Comparison of ENCODE assay signal across 39 mouse cellular contexts in genomic region chr11:99982731-99983130, GRCm38 (mm10). TPM values are rescaled to one million over a fixed set of nuclear protein-coding genes. Genes with fewer than 3 reads are reported as not detected.
"Had no signal": no experiment of that assay in that cellular context is flagged by ENCODE, and none has a peak within 500 bp of the region (broad histone marks: within the 10 kb centered on the region; RNA-seq: fewer than 3 reads in every experiment).

No protein-coding gene starts in this region.

- H3K36me3 ChIP-seq: embryonic facial prominence, embryonic 10.5 days; embryonic facial prominence, embryonic 12.5 days; embryonic facial prominence, embryonic 13.5 days; embryonic facial prominence, embryonic 15.5 days; forebrain, embryonic 10.5 days; forebrain, embryonic 12.5 days; forebrain, embryonic 15.5 days had no signal

- H3K27me3 ChIP-seq: embryonic facial prominence, embryonic 15.5 days; forebrain, embryonic 12.5 days; forebrain, embryonic 13.5 days; forebrain, embryonic 15.5 days had no signal

- H3K4me3 ChIP-seq: embryonic facial prominence, embryonic 10.5 days; embryonic facial prominence, embryonic 12.5 days; embryonic facial prominence, embryonic 13.5 days; embryonic facial prominence, embryonic 15.5 days; erythroblast, embryonic 14.5 days; forebrain, embryonic 10.5 days; forebrain, embryonic 12.5 days; forebrain, embryonic 13.5 days; forebrain, embryonic 15.5 days; gastrocnemius, adult 2 months had no signal

- H3K27ac ChIP-seq: embryonic facial prominence, embryonic 10.5 days; embryonic facial prominence, embryonic 12.5 days; embryonic facial prominence, embryonic 13.5 days; embryonic facial prominence, embryonic 15.5 days; forebrain, embryonic 10.5 days; forebrain, embryonic 12.5 days; forebrain, embryonic 13.5 days; forebrain, embryonic 15.5 days; gastrocnemius, adult 2 months had no signal

- H3K4me1 ChIP-seq: embryonic facial prominence, embryonic 10.5 days; embryonic facial prominence, embryonic 12.5 days; embryonic facial prominence, embryonic 13.5 days; embryonic facial prominence, embryonic 15.5 days; forebrain, embryonic 10.5 days; forebrain, embryonic 12.5 days; forebrain, embryonic 13.5 days had no signal

- H3K9me3 ChIP-seq: embryonic facial prominence, embryonic 10.5 days; embryonic facial prominence, embryonic 12.5 days; embryonic facial prominence, embryonic 13.5 days; embryonic facial prominence, embryonic 15.5 days; forebrain, embryonic 10.5 days; forebrain, embryonic 12.5 days; forebrain, embryonic 13.5 days; forebrain, embryonic 15.5 days had no signal

- H3K9ac ChIP-seq: embryonic facial prominence, embryonic 12.5 days; embryonic facial prominence, embryonic 13.5 days; embryonic facial prominence, embryonic 15.5 days; forebrain, embryonic 12.5 days; forebrain, embryonic 13.5 days; forebrain, embryonic 15.5 days; forebrain, postnatal 0 days had no signal

- DNase-seq: cerebellum, adult 2 months; cerebellum, adult 8-10 months; cerebellum, adult 9-10 months; cerebellum, adult 9-11 months; cerebellum, postnatal 10 days; cerebellum, postnatal 14 days; cerebellum, postnatal 25 days; cerebellum, postnatal 36 days; embryo, embryonic 11 days; forebrain, postnatal 0 days; gastrocnemius, adult 2 months; gastrocnemius, postnatal 10 days; gastrocnemius, postnatal 14 days; gastrocnemius, postnatal 25 days; gastrocnemius, postnatal 36 days; heart, adult 18-20 months had no signal

RNA-seq across cellular contexts. Expression of gene Krtap16-1, which starts 3.7 kb away (rescaled TPM):
- total RNA-seq: common myeloid progenitor, adult 5-6 weeks; forebrain, postnatal 0 days; gastrocnemius, adult 18-20 months; gastrocnemius, adult 2 months; gastrocnemius, adult 8-10 months; gastrocnemius, postnatal 10 days; gastrocnemius, postnatal 14 days; gastrocnemius, postnatal 25 days; gastrocnemius, postnatal 36 days; gastrocnemius, postnatal 4 days; granulocyte monocyte progenitor cell, adult 5-6 weeks; heart, adult 18-20 months; heart, adult 8-10 months had no signal
- polyA plus RNA-seq: cerebellum, adult 2 months; cortical plate, adult 2 months; embryonic facial prominence, embryonic 10.5 days; embryonic facial prominence, embryonic 11.5 days; embryonic facial prominence, embryonic 12.5 days; embryonic facial prominence, embryonic 13.5 days; erythroblast, embryonic 14.5 days; forebrain, embryonic 10.5 days; forebrain, embryonic 11.5 days; forebrain, embryonic 12.5 days; forebrain, embryonic 13.5 days; forebrain, embryonic 15.5 days; forebrain, embryonic 16.5 days; forebrain, postnatal 0 days; gonadal fat pad, adult 2 months had no signal

RNA-seq across cellular contexts. Expression of gene Krtap29-1, which starts 3.9 kb away (rescaled TPM):
- total RNA-seq: common myeloid progenitor, adult 5-6 weeks; forebrain, postnatal 0 days; gastrocnemius, adult 18-20 months; gastrocnemius, adult 2 months; gastrocnemius, adult 8-10 months; gastrocnemius, postnatal 10 days; gastrocnemius, postnatal 14 days; gastrocnemius, postnatal 25 days; gastrocnemius, postnatal 36 days; gastrocnemius, postnatal 4 days; granulocyte monocyte progenitor cell, adult 5-6 weeks; heart, adult 18-20 months; heart, adult 8-10 months had no signal
- polyA plus RNA-seq: cerebellum, adult 2 months; cortical plate, adult 2 months; embryonic facial prominence, embryonic 10.5 days; embryonic facial prominence, embryonic 11.5 days; embryonic facial prominence, embryonic 12.5 days; embryonic facial prominence, embryonic 13.5 days; embryonic facial prominence, embryonic 14.5 days; embryonic facial prominence, embryonic 15.5 days; erythroblast, embryonic 14.5 days; forebrain, embryonic 10.5 days; forebrain, embryonic 11.5 days; forebrain, embryonic 12.5 days; forebrain, embryonic 13.5 days; forebrain, embryonic 14.5 days; forebrain, embryonic 15.5 days; forebrain, embryonic 16.5 days; forebrain, postnatal 0 days; frontal cortex, adult 2 months; gonadal fat pad, adult 2 months had no signal

RNA-seq across cellular contexts. Expression of gene Krtap17-1, which starts 11.1 kb away (rescaled TPM):
- total RNA-seq: common myeloid progenitor, adult 5-6 weeks; forebrain, postnatal 0 days; gastrocnemius, adult 18-20 months; gastrocnemius, adult 2 months; gastrocnemius, adult 8-10 months; gastrocnemius, postnatal 10 days; gastrocnemius, postnatal 14 days; gastrocnemius, postnatal 25 days; gastrocnemius, postnatal 36 days; gastrocnemius, postnatal 4 days; granulocyte monocyte progenitor cell, adult 5-6 weeks; heart, adult 18-20 months; heart, adult 8-10 months had no signal
- polyA plus RNA-seq: cortical plate, adult 2 months; embryonic facial prominence, embryonic 10.5 days; embryonic facial prominence, embryonic 11.5 days; erythroblast, embryonic 14.5 days; forebrain, embryonic 10.5 days; forebrain, embryonic 11.5 days; forebrain, embryonic 12.5 days; forebrain, embryonic 13.5 days; forebrain, embryonic 14.5 days; forebrain, embryonic 15.5 days; forebrain, embryonic 16.5 days; frontal cortex, adult 2 months; gonadal fat pad, adult 2 months had no signal

RNA-seq across cellular contexts. Expression of gene Krt33a, which starts 33.3 kb away (rescaled TPM):
- total RNA-seq: common myeloid progenitor, adult 5-6 weeks; forebrain, postnatal 0 days; gastrocnemius, adult 2 months; gastrocnemius, adult 8-10 months; gastrocnemius, postnatal 10 days; gastrocnemius, postnatal 25 days; gastrocnemius, postnatal 36 days; gastrocnemius, postnatal 4 days; granulocyte monocyte progenitor cell, adult 5-6 weeks; heart, adult 18-20 months; heart, adult 8-10 months had no signal
- polyA plus RNA-seq: cerebellum, adult 2 months; embryonic facial prominence, embryonic 10.5 days; embryonic facial prominence, embryonic 11.5 days; embryonic facial prominence, embryonic 13.5 days; erythroblast, embryonic 14.5 days; forebrain, embryonic 10.5 days; forebrain, embryonic 11.5 days; forebrain, embryonic 12.5 days; forebrain, embryonic 13.5 days; forebrain, embryonic 14.5 days; forebrain, embryonic 15.5 days; forebrain, embryonic 16.5 days; forebrain, postnatal 0 days; frontal cortex, adult 2 months had no signal

RNA-seq across cellular contexts. Expression of gene Krtap9-5, which starts 34.5 kb away (rescaled TPM):
- total RNA-seq: common myeloid progenitor, adult 5-6 weeks; forebrain, postnatal 0 days; gastrocnemius, adult 18-20 months; gastrocnemius, adult 2 months; gastrocnemius, adult 8-10 months; gastrocnemius, postnatal 10 days; gastrocnemius, postnatal 14 days; gastrocnemius, postnatal 25 days; gastrocnemius, postnatal 36 days; gastrocnemius, postnatal 4 days; granulocyte monocyte progenitor cell, adult 5-6 weeks; heart, adult 18-20 months; heart, adult 8-10 months had no signal
- polyA plus RNA-seq: cerebellum, adult 2 months; cortical plate, adult 2 months; embryonic facial prominence, embryonic 10.5 days; embryonic facial prominence, embryonic 11.5 days; embryonic facial prominence, embryonic 12.5 days; embryonic facial prominence, embryonic 13.5 days; embryonic facial prominence, embryonic 14.5 days; embryonic facial prominence, embryonic 15.5 days; erythroblast, embryonic 14.5 days; forebrain, embryonic 10.5 days; forebrain, embryonic 11.5 days; forebrain, embryonic 12.5 days; forebrain, embryonic 13.5 days; forebrain, embryonic 14.5 days; forebrain, embryonic 15.5 days; forebrain, embryonic 16.5 days; forebrain, postnatal 0 days; frontal cortex, adult 2 months; gonadal fat pad, adult 2 months had no signal
